Mouse (Mus musculus) myocyte (in vitro differentiated cells): ENCODE data around the gene Atp1a4.

Experiments used
- POLR2A ChIP-seq: IDR thresholded peaks from one replicate; pipeline ENCODE4 v1.6.1; 2011; ENCODE audit warnings: low read depth, mild to moderate bottlenecking, control low read depth, moderate library complexity; ENCODE audit not compliant: insufficient read length
- TCF12 ChIP-seq: IDR thresholded peaks from one replicate; pipeline ENCODE4 v1.6.1; 2011; ENCODE audit warnings: mild to moderate bottlenecking, control low read depth; ENCODE audit not compliant: poor library complexity, insufficient read depth, severe bottlenecking

- no peak for TF ChIP-seq POLR2A
- no peak for TF ChIP-seq TCF12
These were observed 30.0 kb downstream of the Atp1a4 start for GRCm38 (mm10) chr1:172228209-172228608.
